Mouse (Mus musculus) kidney, postnatal 36 days (tissue): ENCODE data around the gene Mki67.
A peak's percentile ranks its signal among the peaks of the same experiment; 100 is the strongest.

Experiments used
- DNase-seq, 2 experiments: peaks; one replicate each; pipeline ENCODE4 v3.0.0; 2021 to 2022; ENCODE audit warnings: mixed read lengths in 2 of 2

The Mki67 gene

DNA sequence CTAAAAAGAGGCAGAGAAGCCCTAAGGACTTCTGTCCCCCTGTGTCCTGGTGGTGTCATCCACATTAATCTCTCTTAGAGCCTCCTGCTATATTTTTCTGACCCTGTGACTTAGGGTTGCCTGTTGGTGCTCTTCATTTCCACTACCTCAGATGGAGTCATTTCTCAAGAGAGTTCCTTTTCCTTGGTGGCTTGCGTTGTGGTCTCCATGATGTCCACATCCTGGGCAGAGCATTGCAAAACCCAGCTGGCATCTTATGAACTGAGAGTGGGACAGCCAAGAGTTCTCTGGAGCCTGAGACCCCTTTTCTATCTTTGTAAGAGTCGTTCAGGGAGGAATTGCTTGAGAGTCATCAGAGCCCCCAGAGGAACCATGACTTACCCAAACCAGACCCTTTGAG lies 49.8 kb downstream of the Mki67 start:
- no peak for DNase-seq

DNA sequence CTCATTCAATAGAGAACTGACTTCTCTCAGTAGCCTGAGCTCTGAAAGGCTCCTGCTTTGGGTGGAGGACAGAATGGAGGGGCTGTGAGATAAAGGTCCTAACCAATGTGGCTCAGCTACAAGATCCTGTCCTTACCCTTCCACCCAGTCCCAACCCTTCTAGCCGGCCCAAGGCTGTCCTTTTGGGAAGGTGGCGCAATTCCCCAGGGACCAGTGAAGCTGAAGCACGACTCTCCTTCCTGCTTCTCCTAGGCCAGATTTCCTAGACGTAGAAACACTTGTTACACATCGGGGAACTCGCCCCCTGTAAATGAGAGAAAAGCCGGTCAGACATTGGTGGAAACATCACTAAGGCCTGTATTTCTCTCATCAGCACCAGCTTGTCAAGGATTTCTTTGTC lies 52.0 kb downstream of the Mki67 start:
- DNase-seq, result no peak

DNA sequence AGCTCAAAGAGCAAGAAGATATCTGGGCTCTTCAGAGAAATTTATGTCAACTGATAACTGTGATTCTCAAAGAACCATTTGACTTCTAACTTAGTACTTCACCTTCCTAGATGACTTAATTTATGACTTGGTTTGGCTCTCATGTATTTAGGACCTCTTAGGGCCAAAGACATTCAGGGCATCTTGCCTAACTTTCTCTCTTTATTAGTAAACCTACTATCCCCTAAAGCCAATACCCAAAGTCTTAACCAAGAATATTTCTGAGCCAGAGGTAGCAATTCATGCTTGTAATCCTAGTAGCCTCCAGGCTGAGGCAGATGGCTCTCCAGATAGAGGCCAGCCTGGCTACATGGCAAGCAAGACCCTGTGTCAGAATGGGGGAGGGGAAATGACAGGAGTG lies 55.8 kb downstream of the Mki67 start:
- no peak for DNase-seq

DNA sequence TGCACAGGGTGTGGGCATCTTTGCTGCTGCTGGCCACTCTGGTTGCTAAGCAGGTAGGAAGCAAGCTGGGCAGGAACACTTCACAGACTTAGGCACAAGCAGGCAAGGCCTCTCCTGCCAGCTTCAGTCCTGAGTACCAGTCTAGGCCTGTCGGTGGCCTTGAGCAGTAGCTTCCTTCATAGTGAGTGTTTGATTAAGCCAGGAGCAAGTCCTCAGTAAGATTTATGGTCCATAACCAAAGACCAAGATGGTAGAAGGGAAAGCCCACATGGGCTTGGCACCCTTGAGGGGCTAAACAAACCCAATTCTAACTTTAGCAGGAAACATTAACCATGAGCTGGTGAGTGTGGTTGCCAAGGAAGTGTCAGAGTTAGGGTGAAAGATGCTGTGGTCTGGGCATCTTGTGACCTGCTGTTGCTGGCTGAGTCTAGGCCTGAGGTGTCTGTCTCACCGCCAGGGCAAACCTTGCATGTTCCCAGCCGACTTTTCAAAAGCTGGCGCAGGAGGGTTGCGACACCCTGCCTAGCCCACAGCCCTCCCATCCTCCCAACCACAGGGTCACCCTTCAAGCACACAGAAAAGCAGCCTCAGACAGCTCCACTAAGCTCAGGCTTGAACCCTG lies 56.7 kb downstream of the Mki67 start:
- DNase-seq, result no peak

DNA sequence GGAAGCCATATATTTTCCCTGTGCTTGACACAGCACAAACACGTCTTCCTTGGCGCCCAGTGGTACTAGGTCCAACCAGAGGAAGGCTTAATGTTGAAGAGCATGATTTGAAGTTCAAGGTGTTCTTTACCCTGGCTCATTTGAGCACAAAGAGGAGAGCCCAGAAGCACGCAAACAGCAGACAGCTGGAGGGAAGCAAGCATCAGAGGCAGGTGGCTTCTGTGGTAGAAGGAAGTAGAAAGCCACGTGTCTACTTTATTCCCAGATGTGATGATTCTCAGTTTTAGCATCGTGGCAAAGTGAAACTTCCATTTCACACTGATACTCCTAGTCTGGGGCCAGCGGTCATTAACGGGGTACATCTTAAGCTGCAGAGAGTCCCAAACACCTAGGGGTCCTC lies 58.0 kb downstream of the Mki67 start:
- no peak for DNase-seq

DNA sequence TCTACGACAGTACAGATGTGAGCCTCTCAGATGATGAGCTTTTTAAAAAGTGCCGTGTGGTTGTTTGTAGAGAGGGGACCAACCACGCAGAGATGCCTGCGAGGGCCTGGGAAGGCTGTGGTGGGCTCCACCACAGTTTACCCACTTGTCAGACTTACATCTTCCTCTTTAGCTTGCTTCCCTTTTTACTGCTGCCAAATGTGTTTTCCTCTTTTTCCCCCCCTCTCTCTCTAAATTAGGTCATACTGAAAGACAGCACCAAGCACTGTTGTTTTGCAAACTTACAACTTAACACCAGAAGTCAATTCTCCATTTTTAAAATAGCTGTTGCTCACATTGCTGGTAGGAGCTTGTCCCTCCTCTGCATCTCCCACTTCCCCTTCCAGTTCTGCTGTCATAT lies 61.0 kb downstream of the Mki67 start:
- DNase-seq, result no peak

DNA sequence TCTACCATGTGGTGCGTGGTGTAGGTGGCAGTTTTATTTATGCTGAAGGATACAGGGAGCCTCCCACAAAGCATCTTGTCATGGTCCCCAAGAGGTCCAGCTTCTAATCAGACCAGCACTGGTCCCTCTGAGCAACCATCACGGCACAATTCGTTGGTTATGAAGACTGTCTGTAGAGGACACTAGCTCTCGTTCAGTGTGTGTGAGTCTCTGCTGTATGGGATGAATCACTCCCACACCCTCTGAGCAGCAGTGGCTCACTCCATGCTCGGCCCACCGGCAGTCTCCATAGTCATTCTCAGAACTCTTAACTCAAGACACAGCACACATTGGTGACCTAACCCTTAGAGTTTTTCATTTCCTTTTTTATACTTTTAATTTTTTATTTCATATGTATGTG lies 61.9 kb downstream of the Mki67 start:
- no peak for DNase-seq

DNA sequence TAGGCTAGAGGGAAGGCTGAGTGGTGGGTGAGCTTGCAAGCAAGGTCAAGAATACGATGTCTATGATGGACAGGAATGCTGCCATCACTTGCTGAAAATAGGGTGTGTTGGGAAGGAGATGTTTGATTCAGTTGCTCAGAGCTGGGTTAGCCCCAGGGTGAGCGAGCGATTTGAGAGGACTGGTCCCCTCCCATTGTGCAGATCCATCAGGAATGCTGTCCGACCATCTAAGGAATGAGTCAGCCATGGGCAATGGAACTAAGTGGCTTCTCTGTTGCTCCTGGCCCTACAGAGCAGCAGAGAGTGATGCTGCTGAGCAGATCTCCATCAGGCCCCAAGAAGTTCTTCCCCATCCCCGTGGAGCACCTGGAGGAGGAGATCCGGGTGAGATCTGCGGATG lies 62.6 kb downstream of the Mki67 start:
- no peak for DNase-seq

DNA sequence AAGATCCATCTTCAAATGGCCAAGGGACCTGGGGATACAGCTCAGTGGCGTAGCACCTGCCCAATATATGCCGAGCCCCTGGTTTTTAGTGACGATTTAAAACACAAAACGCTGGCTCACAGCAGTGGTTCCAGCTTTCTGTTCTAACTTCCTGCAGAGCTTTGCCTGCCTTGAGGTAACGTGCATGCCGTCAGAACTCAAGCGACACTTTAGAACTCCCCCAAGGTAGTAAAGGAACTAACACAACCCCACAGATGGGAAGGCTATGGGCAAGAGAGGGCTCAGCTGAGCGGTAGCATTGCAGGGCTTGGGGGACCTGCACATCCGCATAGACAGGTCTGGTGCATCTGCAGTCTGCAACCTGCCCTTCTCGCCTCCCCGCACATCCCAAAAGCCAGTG lies 63.4 kb downstream of the Mki67 start:
- DNase-seq, result no peak

DNA sequence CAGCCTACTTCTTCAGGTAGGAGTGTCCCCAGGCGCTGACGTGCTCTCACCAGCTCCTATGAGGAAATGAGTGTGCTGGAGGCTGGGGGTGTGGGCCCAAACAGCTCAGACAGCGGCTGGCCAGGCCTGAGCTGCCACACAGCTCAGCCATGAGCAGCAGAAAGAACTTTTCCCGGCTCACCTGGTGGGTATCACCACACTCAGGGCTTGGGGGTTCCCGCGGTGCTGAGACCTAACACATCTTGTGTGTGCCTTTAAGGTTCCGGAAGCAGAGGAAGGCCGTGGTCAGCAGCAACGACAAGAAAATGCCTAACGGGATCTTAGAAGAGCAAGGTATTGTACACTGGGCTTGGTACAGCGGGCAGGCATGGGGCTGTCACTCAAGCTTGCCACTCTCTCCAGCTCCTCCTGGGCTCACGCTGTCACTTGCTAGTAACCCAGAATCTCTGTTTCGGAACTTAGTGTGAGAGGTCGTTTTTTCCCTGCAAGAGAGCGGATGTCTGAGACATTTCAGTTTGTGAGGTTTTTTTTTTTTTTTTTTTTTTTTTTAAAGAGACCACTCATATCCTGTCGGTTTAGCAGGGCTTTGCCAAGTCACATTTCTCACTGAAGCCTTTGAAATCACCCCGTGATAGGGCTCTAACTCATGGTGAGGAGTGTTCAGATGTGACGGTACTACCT lies 64.2 kb downstream of the Mki67 start:
- peak in 1 of 2 experiments; percentile 32 for DNase-seq

DNA sequence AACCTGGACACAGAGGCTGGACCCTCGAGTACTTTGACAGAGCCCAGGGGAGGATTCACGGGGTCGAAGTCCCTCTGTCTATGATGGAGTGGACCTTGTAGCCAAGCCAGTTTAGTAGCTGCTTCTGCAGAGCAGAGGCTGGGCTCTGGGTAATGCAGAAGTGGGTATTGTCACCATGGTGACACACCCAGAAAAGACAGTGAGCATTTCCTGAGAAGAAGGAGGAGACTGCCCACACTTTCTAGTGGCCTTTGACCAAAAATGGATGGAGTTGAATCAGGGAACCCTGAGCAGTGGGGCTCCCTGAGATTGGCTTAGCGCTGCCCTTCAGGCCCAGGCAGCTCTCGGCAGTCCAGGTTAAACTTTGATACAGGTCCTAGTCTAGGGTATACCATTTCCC lies 66.1 kb downstream of the Mki67 start:
- DNase-seq, result no peak

DNA sequence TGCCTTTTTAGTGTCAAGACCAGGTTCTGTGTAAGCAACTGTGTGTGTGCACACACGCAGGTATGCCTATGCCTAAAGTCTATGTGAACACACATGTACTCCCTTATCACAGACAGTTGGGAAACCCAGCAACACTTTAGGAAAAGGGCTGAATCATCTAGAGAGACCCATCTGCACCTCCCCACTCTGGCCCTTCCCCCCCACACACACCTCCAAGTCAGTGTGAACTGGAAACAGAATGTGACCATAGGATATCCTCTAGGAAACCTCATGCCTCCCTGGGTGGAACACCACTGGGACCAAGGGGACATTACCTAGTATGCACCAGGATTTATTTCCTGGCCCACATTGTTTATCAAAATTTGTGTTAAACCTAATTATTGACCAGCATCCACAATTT lies 66.9 kb downstream of the Mki67 start:
- DNase-seq, result no peak

DNA sequence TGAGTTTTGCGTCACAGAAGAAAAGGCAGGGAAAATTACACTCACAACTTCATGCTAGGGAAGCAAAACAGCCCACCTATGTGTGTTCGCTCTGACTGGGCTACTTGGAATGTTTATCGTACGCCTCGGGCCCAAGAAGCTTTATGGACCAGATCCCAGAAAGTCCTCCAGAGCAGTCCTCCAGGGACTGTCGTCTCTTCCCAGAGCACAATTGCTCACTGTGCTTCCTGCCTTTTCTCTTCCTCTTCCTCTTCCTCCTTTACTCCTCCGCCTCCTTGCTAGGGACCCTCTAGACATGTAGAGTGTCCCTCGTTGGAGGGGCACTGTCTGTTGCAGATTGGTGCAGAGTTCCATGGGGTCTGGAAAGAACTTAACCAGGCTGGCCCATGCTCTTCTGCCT lies 67.3 kb downstream of the Mki67 start:
- DNase-seq, result no peak

DNA sequence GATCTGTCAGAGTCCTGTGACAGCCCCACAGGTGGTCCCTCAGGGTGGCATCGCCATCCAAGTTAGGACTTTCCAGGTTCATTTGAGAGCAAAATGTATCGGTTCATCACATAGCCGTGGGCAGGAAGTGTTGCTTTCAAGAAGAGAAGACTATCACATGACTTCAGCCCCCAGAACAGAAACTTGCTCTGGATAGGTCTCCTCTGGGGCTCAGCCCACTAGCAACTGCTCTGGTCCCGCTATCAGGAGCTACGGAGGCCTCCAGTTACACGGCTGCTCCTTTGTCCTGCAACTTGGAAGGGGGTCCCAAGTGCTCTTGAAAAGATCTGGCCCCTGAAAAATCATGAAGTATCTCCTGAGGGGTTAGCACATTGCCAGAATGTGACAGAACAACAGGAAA lies 69.2 kb downstream of the Mki67 start:
- no peak for DNase-seq

DNA sequence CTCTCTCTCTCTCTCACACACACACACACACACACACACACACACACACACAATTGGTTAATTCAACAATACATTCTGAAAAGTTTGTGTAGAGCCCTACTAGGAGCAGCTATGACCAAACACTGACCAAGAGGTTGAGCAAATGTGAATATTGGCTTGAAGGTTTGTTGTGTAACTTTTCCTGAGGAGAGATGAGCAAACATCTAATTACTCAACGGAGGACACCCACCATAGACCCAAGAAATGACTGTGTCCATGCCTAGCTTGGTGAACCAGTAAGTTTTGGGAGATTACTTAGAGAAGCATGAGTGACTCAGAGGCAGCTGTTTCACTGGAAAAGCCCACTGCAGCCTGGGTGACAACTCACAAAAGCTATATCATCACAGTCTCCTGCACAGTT lies 71.7 kb downstream of the Mki67 start:
- no peak for DNase-seq

DNA sequence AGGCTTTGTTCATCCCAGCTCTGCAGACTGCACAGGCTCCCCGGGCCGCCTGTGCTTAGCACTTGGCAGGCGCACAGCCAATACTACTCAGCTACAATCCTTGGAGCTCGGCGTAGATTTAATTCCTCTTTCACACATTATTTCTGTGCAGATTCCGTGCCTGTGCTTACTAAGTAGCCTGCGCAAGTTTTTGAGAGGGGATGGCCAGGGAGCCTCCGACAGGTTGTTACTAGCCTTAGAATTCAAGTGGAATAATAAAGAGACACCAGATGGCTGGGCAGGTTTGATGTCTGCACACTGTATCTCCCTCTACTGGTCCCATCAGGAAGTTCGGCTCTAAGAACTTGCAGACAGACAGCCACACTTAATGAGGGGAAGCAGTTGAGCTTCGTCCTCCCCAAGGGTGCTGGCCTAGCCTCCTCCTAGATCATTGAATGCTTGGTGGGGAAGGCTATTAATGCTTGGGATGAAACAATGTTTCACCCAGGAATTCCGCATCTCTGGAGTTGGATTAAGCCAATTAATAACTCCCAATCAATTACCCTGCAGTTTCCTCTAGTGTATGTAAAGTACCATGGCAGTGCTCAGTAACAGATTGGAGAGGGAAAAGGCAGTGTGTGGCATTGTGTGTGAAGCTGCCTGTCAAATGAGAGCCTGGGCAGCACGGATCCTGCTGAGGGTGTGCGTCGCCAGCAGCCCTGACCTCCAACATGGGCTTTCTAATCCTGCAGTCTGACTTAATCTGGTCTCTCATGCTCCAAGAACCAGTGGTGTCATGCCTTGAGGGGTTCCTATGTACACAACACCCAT lies 74.3 kb downstream of the Mki67 start:
- peak; percentile 22 to 54 for DNase-seq
